Mouse (Mus musculus) thymus, postnatal 0 days (tissue): Measurements from ENCODE around the gene Zhx3. TPM values are rescaled to one million over a fixed set of nuclear protein-coding genes. Genes with fewer than 3 reads are reported as not detected.

Experiments used
- DNase-seq: peaks from one replicate; pipeline ENCODE4 v3.0.0-alpha.2; 2015; ENCODE audit warnings: low spot score
- polyA plus RNA-seq: library from polyadenylated mRNA; unstranded; fragments of >200 nt; fragmentation: Nextera tagmentation; extraction: Ambion mirVana; gene quantifications from 2 replicates; pipeline ENCODE4 v1.2.1, GENCODE M21; 2015

The Zhx3 gene
- polyA plus RNA-seq, result 5.7 and 7.4 TPM in 2 replicates

DNA sequence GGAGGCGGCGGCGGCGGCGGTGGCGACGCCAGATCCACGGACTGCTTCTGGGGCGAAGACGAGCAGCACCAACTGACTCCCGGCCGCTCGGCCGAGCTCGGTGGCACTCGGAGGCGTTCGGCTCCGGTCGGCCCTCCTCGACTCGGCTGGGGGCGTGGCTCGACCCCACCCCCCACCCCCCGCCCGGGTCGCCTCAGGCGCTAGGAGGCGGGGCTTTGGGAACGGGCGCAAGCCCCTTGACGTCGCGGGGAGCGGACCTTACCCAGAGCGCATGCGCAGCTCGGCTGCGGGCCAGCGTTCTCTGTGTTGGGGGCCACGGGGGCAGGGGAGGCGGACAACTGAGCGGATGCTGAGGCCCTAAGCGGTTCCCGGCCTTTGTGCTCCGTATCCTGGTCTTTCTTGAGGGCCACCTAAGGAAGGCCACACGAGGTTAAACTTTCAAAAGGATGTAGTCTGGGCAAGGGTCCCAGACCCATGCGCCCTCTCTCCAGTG lies at the start of gene Zhx3:
Zhx3 (minus strand) TSS at position 109 of the 493 bp plus-strand sequence.
- peak; percentile 97 for DNase-seq

DNA sequence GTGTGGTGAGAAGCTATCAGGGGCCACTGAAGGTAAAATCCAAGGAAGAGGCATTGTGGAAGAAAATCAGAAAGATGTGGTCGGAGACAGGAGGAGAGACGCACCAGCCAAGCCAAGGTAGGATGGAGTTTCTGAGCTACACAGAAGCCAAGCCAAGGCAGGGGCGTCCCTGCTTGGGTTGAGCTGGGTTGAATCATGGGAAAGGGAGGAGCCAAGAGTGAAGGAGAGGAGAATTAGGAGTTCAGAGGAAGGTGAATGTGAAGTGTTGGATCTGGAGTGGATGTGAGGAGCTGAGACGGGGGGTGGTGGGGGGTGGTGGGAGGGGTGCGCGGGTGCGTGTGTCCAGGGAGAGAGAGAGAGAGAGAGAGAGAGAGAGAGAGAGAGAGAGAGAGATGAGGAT lies 48.5 kb upstream of the Zhx3 start:
- no peak for DNase-seq

DNA sequence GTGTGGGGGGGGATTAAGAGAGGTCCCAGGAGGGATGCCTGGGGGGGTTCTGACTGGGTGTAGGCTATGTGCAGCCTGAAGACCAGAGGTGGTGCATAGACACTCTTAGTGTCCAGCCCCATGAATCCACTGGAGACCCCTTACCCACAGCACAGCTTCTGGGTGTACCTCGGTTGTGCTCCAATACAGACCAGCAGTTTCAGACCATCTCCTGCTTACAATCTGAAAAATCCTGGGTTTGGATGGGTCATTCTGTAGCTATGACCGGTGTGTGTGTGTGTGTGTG lies 46.1 kb upstream of the Zhx3 start:
- DNase-seq, result no peak

DNA sequence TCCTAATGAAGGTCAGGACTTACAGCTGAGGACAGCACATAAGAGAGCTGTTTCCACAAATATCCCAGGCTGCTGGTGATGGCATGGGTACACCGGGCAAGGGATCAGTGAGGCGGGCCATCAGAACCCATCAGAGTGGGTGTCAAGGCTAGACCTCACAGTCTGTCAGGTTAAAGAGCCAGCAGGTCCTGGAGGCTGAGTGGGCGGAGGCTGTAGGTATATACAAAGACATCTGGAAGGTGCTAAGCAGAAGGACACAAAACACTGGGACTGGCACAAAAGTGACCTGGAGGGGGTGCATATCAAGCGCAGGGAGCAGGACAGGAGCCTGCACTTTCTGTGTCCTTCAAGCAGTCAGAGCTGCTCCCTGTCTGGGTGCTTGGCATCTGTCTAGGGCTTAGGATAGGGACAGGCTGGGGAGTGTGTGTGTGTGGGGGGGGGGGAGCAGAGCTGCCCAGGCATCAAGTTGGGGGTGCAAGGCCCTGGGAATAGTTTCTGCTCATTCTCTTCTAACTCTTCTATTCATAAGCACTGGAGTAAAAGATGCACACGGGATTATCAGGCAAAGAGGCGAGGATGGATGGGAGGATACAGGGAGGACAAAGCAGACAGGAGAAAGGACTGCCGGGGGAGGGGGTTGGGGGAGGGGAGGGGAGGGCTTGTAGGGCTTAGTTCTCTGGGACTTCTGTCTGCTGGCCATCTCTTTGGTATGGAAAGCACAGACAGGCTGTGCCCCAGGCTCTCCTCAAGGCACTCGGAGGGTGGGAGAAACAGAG lies 45.5 kb upstream of the Zhx3 start:
- no peak for DNase-seq

DNA sequence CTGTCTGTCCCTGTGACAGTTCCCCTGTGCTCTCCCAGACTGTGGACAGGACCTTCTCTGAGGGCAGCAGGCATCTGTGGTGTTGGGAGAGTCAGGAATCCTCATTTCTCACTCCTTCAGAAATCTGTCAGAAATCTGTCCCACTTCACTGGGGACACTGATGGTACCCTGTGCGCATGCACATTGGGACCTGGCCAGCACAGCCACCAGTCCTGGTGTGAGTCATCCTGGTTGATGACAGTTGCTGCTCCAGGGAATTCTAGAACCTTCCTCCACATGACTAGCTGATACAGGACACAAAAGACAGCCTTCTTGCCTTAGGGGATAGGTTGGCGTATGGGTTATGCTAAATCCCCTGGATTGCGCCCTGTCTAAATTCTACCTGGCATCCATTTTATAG lies 44.5 kb upstream of the Zhx3 start:
- DNase-seq, result no peak

DNA sequence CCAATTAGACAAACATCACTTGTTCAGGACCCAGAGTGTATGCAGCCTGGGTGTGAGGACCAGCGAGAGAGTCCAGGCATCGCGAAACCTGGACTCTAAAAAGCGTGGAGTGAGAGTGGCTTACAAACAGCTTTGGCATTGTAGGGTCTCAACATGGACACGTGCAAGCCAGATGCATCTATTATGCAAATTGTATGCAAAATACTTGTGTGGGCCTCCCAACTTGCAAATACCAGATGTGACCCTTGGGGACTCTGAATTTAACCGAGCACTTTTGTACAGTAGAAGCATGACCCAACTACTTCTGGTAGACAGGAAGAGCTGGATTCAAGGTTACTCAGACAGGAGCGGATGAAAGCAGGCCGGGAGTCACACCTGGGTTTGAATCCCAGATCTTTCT lies 43.9 kb upstream of the Zhx3 start:
- DNase-seq, result no peak

DNA sequence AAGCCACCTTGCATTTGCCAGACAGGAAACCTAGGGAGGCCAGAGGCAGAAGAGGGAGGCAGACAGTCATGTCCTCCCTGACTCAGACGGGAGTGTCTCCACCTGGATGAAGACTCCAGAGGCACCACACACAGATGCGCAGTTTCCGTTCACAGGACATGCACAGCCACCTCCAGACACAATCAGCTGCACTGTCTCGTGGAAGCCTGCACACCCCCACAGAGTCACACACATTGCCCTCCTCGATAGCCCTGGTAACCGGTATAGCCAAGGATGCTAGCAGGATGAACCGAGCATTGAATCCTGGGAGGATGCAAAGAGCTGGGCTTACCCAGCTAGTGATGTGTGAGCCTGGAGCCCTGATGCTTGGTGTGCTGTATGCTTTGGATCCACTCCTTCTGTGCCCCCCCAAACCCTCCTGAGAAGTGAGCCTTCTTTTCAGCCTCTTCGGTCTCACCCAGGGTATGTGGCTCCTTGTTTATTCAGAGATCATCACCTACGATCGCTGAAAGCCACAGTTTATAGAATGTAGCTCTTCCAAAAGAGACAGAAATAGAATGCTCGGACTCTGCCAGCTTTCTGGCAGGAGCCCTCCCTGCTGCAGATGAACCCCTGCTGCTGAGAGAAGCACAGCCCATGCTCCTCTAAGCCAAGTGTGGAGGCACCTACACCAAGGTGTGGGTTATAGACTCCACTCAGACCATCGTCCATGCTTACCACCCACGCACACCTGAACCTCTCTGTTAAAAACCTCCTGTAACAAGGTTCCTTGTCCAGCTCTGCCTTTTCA lies 43.2 kb upstream of the Zhx3 start:
- DNase-seq, result no peak

DNA sequence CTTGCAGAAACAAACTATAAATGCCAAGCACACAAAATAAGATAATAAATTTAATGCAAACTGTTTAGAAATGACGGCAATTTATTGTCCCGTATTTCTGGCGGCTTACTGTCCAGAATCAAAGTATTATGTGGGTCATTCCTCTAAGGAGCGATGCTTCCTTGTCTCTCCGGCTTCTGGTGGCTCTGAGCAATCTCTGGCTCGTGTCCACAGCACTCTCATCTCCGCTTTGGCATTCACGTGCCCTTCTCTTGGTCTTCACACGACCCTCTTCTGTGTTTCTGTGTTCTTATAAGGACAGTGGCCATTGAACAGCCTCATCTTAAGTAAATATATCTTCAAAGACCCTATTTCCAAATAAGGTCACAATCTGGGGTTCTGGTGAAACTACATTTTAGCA lies 41.9 kb upstream of the Zhx3 start:
- no peak for DNase-seq

DNA sequence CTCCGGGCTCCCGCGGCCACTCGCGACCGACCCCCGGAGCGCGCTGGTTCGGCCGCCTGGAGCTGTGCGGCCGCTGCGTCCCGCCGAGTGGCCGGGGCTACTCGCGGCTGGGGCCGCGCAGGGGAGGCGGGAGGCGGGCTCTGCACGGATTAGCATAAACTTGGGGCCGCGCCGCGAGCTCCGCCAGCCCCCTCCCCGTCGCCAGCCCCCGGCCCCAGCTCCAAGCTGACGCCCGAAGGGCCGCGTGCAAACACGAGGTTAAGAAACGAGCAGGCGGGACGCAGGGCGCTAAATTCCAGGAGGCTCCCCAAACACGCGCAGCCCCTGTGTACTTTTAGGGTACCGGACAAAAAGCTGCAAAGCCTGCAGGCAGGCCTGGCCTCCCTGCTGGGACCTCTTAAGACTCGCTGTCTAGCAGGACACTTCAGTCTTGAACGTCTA lies 39.5 kb upstream of the Zhx3 start, which contains the start of gene Emilin3:
Emilin3 (minus strand) TSS at position 98 of the 441 bp plus-strand sequence.
- no peak for DNase-seq

DNA sequence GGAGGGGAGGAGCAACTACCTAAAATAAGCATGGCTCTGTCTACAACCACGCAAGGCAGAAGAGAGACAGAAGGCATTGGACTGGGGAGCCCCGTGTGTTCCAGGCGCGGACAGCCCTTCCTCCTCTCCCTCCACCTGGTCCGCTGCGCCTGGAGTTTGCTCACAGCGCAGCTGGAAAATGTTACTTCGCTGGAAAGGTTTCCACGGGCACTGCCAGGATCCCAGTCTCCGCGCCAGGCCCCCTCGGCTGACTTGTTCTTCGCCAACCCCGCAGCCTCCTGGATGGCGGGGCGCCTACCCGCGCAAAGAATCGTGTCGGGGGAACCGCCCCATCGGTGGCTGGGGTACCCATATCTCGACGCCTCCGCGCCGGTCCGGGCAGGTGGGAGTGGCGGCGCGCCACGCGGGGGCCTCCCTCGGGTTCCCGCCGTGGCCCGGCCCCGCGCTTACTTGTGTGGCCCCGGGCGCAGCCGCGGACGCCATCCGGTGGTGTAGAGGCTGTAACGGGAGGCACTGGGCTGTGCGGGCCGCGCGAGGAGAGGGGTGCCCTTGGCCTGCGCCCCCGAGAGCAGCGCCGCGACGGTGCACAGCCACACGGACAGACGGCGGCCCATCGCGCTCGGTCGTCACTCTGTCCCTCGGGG lies 38.9 kb upstream of the Zhx3 start:
- no peak for DNase-seq

DNA sequence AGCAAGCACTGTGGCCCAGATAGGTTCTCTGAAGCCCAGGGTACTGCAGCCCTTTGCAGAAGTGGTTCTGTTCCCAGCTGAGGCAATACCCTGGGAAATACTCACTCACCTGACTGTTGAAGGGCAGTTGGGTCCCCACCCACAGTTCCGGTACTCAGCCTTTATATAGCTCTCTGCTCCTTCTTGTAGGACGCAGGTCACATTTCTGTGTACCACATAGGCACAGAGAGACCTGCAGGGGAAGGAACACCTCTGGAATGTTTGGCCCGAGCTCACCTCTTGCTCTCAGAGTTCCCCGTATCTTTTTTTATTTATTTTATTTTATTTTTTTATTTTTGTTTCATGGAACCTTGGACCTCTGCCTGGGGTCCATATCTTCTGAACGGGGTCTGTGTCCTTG lies 37.8 kb upstream of the Zhx3 start:
- DNase-seq, result no peak

DNA sequence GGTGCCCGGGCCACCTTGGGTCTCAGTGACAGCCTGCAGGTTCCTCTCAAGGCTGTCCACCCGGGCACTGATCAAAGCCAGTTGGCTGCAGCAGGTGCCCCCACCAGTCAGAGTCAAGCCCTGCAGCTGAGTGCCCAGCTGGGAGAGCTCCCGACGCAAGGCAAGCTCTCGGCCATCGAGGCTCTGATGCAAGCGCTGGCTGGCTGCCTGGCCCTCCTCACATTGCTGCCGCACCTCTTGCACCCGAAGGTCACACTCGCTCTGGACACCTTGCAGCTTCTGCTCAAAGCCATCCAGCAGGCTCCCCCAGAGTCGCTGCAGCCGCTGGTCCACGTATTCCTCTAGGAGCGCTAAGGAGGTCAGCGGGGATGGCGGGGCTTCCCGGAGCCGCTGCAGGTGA lies 35.8 kb upstream of the Zhx3 start:
- DNase-seq, result no peak

DNA sequence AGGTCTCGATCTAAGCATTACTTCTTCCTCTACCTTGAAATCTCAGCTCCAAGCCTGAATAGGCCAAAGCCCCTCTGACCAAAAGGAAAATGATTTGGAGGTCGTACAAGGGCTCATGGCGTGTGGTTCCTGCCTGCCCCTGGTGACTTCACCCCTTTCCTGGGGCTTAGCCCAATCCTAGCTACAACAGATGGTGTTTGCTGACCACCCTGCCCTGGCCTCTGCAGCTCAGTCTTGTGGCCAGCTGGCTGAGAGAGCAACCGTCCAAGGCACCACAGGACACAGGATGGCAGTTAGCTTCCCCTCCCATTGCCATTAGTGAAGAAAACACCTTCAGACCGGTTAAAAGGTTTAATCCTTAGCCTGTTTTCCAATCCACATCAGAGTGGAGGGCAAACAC lies 33.3 kb upstream of the Zhx3 start:
- DNase-seq, result no peak

DNA sequence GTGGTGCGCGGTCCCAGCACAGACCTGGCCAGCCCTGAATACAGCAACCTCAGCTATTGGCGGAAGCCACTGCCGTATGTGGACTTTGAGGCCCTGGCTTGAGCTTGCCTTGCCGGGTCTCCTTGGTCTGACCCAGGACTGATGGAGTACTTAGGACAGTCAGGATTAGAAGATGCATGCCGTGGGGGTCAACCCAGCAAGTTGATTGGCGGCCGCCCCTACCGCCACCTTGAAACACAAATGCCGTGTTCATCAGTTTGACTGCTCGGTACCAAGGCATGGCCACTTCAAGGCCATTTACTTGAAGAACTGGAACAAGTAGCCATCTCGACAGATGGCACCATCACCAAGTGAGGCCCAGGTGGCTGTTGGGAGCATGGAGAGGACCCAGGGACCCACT lies 32.5 kb upstream of the Zhx3 start:
- no peak for DNase-seq

DNA sequence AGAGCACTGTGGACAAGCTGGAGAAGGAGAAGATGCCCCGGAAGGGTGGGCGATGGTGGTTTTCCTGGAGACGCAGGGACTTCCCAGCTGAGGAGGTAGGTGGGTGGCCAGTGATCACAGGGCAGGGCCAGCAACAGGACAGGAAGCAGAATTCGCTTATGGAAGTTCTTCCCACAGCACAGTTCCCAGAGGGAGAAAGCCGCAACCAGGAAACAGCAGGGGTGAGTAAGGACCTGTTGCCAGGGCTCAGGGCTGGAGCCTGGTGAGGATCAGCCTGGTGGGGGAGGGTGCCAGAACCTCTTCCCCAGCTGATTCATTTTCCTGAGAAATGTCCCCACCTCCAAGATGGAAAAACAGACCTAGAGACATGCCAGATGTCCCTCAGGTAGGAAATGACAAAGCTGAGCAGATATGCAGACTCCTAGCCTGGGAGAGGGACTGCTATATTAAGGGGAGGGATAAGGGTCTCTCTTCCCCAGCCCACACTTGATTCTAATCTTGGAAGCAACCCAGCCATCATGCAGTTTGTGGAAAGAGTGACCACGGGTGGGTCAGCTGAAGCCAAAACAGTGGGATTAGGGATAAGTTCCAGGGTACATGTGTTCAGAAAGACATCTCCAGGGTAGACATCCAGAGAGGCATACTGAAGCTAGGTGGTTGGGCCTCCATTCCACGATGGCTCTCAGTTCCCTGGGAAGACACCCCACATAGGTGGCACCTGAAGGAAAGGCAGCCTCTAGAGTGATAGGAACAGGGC lies 29.0 kb upstream of the Zhx3 start:
- no peak for DNase-seq

DNA sequence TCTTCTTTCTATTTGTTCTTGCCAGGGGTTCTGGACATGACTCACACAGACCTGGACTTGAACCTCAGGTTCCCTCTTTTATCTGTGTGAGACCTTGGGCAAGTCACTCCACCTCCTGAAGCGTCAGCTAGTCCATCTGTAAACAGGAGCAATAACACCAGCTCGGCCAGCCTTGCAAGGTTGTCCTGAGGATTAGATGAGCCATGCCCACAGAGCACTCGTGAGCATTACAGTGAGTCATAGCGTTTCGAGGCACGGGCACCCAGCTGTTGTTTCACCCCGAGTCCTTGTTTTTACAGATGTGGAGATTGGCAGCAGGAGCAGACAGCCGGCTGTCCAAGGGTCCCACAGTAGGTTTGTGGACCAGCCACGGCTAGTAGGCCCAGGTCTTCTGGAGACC lies 18.9 kb upstream of the Zhx3 start:
- DNase-seq, result no peak

DNA sequence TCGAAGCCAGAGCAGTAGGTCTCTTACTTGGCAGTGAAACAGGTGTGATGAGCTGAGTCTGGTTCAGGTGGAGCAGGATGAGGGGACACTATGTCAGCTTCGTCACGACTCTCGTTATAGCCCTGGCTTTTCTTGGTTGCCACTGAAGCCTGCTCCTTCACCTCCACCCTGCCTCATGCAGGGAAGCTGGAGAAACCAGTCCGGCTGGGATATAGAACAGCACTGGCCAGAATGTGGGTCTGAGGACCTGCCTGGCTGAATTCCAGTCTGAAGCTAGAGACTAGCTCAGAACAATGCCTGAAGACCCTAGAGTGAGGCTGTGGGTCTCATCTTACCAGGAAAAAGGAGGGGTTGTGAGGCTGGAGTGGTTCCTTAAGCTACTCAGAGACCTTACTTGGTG lies 18.2 kb upstream of the Zhx3 start:
- DNase-seq, result no peak

DNA sequence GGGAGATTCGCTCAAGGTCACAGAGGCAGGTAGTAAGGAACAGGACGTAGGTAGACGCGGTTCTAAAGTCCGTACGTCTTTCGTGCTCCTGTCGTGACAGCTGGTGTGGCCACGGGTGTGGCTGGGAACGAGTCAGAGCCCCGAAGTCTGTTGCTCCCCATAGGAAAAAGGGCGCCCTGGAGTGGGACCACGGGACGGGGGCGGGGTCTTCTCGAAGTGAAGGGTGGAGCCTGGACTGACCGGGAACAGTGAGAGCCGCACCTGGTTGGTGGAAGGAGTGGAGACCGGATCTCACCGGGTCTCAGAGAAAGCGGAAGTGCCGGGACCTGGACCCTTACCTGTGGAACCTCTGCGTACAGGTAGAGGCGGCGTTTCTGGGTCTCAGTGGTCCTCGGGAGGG lies 15.1 kb upstream of the Zhx3 start:
- peak; percentile 16 for DNase-seq

DNA sequence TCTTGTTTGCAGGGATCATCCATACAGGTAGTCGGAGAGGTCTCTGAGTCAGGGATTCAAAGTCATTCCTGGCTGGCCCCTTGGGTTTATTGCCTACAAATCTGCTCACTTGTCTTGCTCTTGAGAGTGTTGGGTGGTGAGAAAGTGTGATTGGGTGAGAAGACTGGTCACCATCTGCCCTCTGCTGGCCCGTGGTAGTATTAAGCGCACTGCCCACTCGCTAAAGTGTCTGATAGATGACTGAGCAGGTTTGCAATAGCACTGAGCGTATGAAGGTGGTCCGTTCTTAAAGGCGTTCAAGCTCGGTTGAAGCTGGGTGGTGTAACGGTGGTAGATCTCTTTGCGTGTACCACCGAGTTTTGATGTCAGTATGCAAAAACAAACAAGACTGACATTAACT lies 14.5 kb upstream of the Zhx3 start:
- DNase-seq, result peak; percentile 58

DNA sequence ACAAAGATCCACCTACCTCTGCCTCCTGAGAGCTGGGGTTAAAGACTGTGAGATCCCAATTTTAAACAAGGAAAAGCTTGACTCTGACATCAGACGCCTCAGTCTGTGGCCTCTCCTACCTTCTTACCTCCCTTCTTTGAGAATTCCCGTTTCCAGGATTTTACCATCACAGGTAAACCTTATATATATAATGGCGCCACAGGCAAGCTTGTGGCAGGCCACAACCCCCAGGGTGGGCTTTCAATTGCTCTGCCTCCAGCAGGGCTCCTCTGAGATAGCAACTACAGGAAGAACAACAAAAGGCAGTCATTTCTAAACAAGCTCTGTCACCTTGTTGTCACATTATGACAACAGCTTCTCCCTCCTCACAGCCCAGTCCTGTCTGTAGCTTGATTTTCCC lies 13.4 kb upstream of the Zhx3 start:
- no peak for DNase-seq

DNA sequence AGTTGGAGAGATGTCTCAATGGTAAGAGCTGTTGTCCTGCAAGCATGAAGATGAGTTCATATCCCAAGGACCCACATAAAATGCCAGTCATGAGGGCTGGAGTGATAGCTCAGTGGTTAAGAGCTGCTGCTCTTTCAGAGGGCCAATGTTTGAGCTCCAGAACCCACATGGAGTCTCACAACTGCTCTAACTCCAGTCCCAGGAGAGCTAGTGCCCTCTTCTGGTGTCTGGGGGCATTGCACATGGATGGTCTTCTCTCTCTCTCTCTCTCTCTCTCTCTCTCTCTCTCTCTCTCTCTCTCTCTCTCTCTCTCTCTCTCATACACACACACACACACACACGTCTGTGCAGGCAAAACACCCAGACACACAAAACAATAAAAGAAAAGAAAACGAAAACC lies 12.0 kb upstream of the Zhx3 start:
- DNase-seq, result peak; percentile 66

DNA sequence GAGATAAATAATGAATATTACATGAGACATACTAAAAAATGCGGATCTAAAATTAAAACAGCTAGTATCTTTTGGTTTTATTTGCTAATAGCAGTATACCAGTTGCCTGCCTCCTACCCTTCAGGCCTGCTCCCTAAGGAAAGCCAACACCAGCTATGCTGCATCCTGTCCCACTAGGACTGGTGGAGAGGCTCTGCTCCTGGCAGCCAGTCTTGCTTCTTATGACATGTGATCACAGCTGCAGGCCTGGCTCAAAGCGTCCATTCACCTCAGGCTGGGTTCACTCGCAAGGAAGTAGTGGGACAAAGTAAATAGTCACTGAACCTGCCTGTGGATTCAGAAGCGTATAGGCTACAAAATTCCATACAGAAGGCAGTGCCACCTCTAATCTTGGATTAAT lies 11.1 kb upstream of the Zhx3 start:
- no peak for DNase-seq
